Mouse (Mus musculus) lung, postnatal 0 days (tissue): ENCODE measurements around the gene Car5a.

Source experiments
- CTCF ChIP-seq: IDR thresholded peaks from 2 replicates; pipeline ENCODE4 v1.5.1; 2016; ENCODE audit warnings: antibody characterized with exemption, mild to moderate bottlenecking
- EP300 ChIP-seq: IDR thresholded peaks from 2 replicates; pipeline ENCODE4 v1.6.1; 2016; ENCODE audit warnings: antibody characterized with exemption, mild to moderate bottlenecking, control low read depth

- TF ChIP-seq CTCF (no peak), EP300 (no peak)
These were observed 25.5 kb upstream of the Car5a start for GRCm38 (mm10) chr8:121970225-121970624.
